Mouse (Mus musculus): ENCODE results near the gene Stx4a. TPM values are rescaled to one million over a fixed set of nuclear protein-coding genes. Genes with fewer than 3 reads are reported as not detected.

Stx4a gene
- total RNA-seq, 1 experiment, result 20.9 TPM

DNA sequence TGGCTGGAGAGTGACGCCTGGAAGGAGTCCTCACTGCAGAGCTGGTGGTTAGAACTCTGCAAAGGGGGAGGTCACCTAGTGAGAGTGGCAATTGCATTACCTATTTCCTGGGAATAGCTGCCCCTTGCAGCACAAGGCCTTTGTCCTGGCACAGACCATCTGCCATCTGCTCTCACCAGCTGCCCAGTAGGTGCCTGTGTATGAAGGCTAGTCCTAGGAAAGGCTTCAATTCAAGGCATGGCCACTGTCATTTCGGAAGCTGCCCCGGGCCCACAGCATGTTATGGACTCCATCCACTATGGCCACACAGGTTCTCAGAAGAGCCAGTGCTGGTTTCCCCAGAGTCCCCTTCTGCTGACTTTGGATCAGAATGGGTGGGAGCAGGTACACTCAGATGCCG lies 25.5 kb upstream of the Stx4a start:
- in situ Hi-C loops (cut with MboI; ENCODE audit: low sequenced_read_pairs in 2 of 2, unreplicated experiment in 2 of 2), result no loop called here
- DNase-seq (ENCODE audit: low read depth, low spot score), result no peak
- Histone ChIP-seq H3K27ac (ENCODE audit: insufficient read depth, low read depth, low read length, poor library complexity, severe bottlenecking) (no peak overlapping the region), H3K36me3 (ENCODE audit: control insufficient read depth, insufficient read depth, low read length, poor library complexity, severe bottlenecking) (peaks cover 54% of the 10 kb centered on the region), H3K9me3 (ENCODE audit: control insufficient read depth, insufficient read depth, low read depth, low read length) (no peaks in the 10 kb centered on the region), H3K4me1 (ENCODE audit: control insufficient read depth in 2 of 2, insufficient read depth in 2 of 2, low read length in 2 of 2, poor library complexity in 1 of 2) (peaks cover 0 to 5% of the 10 kb centered on the region in 2 experiments; a peak in 1 of 4 replicates), H3K9ac (ENCODE audit: insufficient read depth, low read depth, low read length, poor library complexity, severe bottlenecking) (no peak overlapping the region), H3K4me3 (ENCODE audit: insufficient read depth in 1 of 2, low read depth in 1 of 2, low read length in 2 of 2, poor library complexity in 1 of 2, severe bottlenecking in 1 of 2) (no peak overlapping the region)
- TF ChIP-seq ZNF384 (IDR thresholded peaks at IDR 0.05; ENCODE audit: low read depth, low read length) (no peak), MAFK (IDR thresholded peaks at IDR 0.05; ENCODE audit: insufficient read depth, low read depth, low read length) (no peak), HCFC1 (IDR thresholded peaks at IDR 0.05; ENCODE audit: borderline replicate concordance, insufficient read depth, low read length) (no peak), CHD2 (IDR thresholded peaks at IDR 0.05; ENCODE audit: low read depth, low read length) (no peak), ZC3H11A (IDR thresholded peaks at IDR 0.05; ENCODE audit: borderline replicate concordance, low read depth, low read length) (no peak)

DNA sequence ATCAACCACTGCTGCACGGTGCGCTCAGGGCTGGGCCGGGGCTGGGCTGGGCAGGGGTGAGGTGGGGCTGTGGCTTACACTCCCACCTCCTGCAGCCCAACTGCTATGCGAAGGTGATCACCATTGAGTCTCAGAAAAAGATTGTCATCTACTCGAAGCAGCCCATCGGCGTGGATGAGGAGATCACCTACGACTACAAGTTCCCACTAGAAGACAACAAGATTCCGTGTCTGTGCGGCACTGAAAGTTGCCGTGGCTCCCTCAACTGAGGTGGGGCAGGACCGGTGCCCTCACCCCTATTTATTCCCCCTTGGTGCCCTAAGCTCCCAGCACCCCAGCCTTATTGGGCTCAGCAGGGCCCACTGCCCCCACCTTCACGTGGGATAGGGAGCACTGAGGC lies 24.9 kb upstream of the Stx4a start:
- peaks cover 54% of the 10 kb centered on the region for H3K36me3 ChIP-seq (ENCODE audit: control insufficient read depth, insufficient read depth, low read length, poor library complexity, severe bottlenecking)
- H3K4me1 ChIP-seq (ENCODE audit: control insufficient read depth in 2 of 2, insufficient read depth in 2 of 2, low read length in 2 of 2, poor library complexity in 1 of 2), result peaks cover 0 to 5% of the 10 kb centered on the region in 2 experiments; a peak in 1 of 4 replicates
- no peak overlapping the region for H3K4me3 ChIP-seq (ENCODE audit: insufficient read depth in 1 of 2, low read depth in 1 of 2, low read length in 2 of 2, poor library complexity in 1 of 2, severe bottlenecking in 1 of 2)
- H3K27ac ChIP-seq (ENCODE audit: insufficient read depth, low read depth, low read length, poor library complexity, severe bottlenecking), result no peak overlapping the region
- TF ChIP-seq CHD2 (IDR thresholded peaks at IDR 0.05; ENCODE audit: low read depth, low read length), result no peak
- no peak for TF ChIP-seq MAFK (IDR thresholded peaks at IDR 0.05; ENCODE audit: insufficient read depth, low read depth, low read length)
- TF ChIP-seq ZC3H11A (IDR thresholded peaks at IDR 0.05; ENCODE audit: borderline replicate concordance, low read depth, low read length), result no peak
- TF ChIP-seq ZNF384 (IDR thresholded peaks at IDR 0.05; ENCODE audit: low read depth, low read length), result no peak
- DNase-seq (ENCODE audit: low read depth, low spot score), result no peak
- no peaks in the 10 kb centered on the region for H3K9me3 ChIP-seq (ENCODE audit: control insufficient read depth, insufficient read depth, low read depth, low read length)
- no peak overlapping the region for H3K9ac ChIP-seq (ENCODE audit: insufficient read depth, low read depth, low read length, poor library complexity, severe bottlenecking)
- in situ Hi-C loops (cut with MboI; ENCODE audit: low sequenced_read_pairs in 2 of 2, unreplicated experiment in 2 of 2), result no loop called here

DNA sequence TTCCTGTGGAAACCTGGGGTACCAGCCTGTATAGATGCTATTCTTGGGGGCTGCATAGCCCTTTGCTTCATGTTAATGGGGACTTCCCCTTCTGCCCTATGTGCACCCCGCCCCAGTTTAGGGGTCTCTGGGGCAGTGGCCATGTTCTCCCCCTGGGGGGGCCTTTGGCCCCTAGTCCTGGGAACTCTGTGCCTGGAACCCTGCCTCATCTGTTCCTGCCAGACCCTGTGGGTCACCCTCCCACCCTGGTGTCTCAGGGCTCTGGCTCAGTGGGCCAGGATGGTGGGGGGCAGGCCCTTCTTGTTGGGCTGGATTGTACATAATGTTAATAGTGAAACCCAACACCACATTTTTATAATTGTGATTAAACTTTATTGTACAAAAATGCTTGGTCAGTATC lies 24.4 kb upstream of the Stx4a start:
- no peaks in the 10 kb centered on the region for H3K9me3 ChIP-seq (ENCODE audit: control insufficient read depth, insufficient read depth, low read depth, low read length)
- no peak overlapping the region for H3K9ac ChIP-seq (ENCODE audit: insufficient read depth, low read depth, low read length, poor library complexity, severe bottlenecking)
- H3K27ac ChIP-seq (ENCODE audit: insufficient read depth, low read depth, low read length, poor library complexity, severe bottlenecking), result no peak overlapping the region

GRCm38 (mm10) chr7:127800435-127801009 lies 23.6 kb upstream of the Stx4a start, which contains the start of gene Hsd3b7:
TSS of gene Hsd3b7 (plus strand) at chr7:127800604.
- in situ Hi-C loops (cut with MboI; ENCODE audit: low sequenced_read_pairs in 2 of 2, unreplicated experiment in 2 of 2), result no loop called here
- peak within 1 kb of the TSS; percentile 3 to 61; a peak in 3 of 4 replicates for H3K4me3 ChIP-seq (ENCODE audit: insufficient read depth in 1 of 2, low read depth in 1 of 2, low read length in 2 of 2, poor library complexity in 1 of 2, severe bottlenecking in 1 of 2)
- H3K4me1 ChIP-seq (ENCODE audit: control insufficient read depth in 2 of 2, insufficient read depth in 2 of 2, low read length in 2 of 2, poor library complexity in 1 of 2), result peaks cover 0 to 5% of the 10 kb centered on the region in 2 experiments; a peak in 1 of 4 replicates
- DNase-seq (ENCODE audit: low read depth, low spot score), result peak; percentile 92
- no peaks in the 10 kb centered on the region for H3K9me3 ChIP-seq (ENCODE audit: control insufficient read depth, insufficient read depth, low read depth, low read length)
- peak within 1 kb of the TSS; percentile 40 for H3K9ac ChIP-seq (ENCODE audit: insufficient read depth, low read depth, low read length, poor library complexity, severe bottlenecking)
- peaks cover 50% of the 10 kb centered on the region for H3K36me3 ChIP-seq (ENCODE audit: control insufficient read depth, insufficient read depth, low read length, poor library complexity, severe bottlenecking)
- TF ChIP-seq CHD2 (IDR thresholded peaks at IDR 0.05; ENCODE audit: low read depth, low read length) (no peak; the same call in 1 of the 2 replicates), HCFC1 (IDR thresholded peaks at IDR 0.05; ENCODE audit: borderline replicate concordance, insufficient read depth, low read length) (0 out of 2 replicates have a peak, but pooled peaks have one; percentile 49), MAFK (IDR thresholded peaks at IDR 0.05; ENCODE audit: insufficient read depth, low read depth, low read length) (peak; percentile 24; the same call in 1 of the 2 replicates), ZNF384 (IDR thresholded peaks at IDR 0.05; ENCODE audit: low read depth, low read length) (peak; percentile 61; the same call in 1 of the 2 replicates), ZC3H11A (IDR thresholded peaks at IDR 0.05; ENCODE audit: borderline replicate concordance, low read depth, low read length) (peak; percentile 60; the same call in 1 of the 2 replicates)
- H3K27ac ChIP-seq (ENCODE audit: insufficient read depth, low read depth, low read length, poor library complexity, severe bottlenecking), result no peak within 1 kb of the TSS

More for the DNA sequence above, 24.4 kb upstream of the Stx4a start:
- peaks cover 0 to 5% of the 10 kb centered on the region in 2 experiments; a peak in 1 of 4 replicates for H3K4me1 ChIP-seq (ENCODE audit: control insufficient read depth in 2 of 2, insufficient read depth in 2 of 2, low read length in 2 of 2, poor library complexity in 1 of 2)
- no peak overlapping the region for H3K4me3 ChIP-seq (ENCODE audit: insufficient read depth in 1 of 2, low read depth in 1 of 2, low read length in 2 of 2, poor library complexity in 1 of 2, severe bottlenecking in 1 of 2)
- peaks cover 54% of the 10 kb centered on the region for H3K36me3 ChIP-seq (ENCODE audit: control insufficient read depth, insufficient read depth, low read length, poor library complexity, severe bottlenecking)
- in situ Hi-C loops (cut with MboI; ENCODE audit: low sequenced_read_pairs in 2 of 2, unreplicated experiment in 2 of 2), result no loop called here
- no peak for DNase-seq (ENCODE audit: low read depth, low spot score)
- TF ChIP-seq ZNF384 (IDR thresholded peaks at IDR 0.05; ENCODE audit: low read depth, low read length) (no peak), MAFK (IDR thresholded peaks at IDR 0.05; ENCODE audit: insufficient read depth, low read depth, low read length) (no peak), ZC3H11A (IDR thresholded peaks at IDR 0.05; ENCODE audit: borderline replicate concordance, low read depth, low read length) (no peak), CHD2 (IDR thresholded peaks at IDR 0.05; ENCODE audit: low read depth, low read length) (no peak), HCFC1 (IDR thresholded peaks at IDR 0.05; ENCODE audit: borderline replicate concordance, insufficient read depth, low read length) (no peak)

Measured in ES-E14 (cell line).